8 mouse cellular contexts compared by ENCODE assay signal in the genomic region with DNA sequence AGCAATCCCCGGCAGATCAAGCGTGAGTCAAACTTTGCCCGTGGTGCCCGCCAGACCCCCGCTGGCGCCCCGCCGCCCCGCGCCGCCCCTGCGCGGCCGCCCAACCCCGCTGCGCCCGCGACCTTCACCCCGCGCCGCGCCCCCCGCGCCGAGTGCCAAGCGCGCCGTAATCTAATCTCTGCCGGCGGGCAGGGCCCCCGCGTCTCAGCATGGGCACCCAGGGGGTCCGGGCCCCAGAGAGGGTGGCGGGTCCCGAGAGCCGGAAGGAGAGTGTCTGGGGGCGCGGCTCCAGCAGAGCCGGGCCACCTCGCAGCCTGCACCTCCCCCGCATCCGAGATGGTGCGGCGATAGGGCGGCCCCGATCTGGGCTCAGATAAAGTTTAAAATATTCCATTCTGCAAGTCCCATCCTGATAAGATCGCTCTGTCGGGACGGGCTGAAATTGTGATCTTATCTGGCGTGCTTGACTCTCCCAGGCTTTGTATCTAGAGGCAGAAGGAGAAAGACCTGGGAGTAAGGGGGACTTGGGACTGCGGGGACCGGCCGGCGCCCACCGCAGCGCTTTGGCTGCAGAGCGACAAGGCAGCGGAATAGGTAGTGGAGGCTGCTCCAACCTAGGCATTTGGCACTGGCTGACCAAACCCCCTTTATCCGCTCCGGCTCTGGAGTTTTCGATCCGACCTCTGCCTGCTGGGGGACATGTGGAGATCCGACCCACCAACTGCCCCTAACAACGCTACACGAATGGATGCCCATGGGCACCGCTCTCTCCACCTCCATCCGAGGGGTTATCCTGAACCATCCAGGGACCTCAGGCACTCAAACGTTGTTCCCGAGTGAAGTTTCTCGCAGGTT. TPM values are rescaled to one million over a fixed set of nuclear protein-coding genes. Genes with fewer than 3 reads are reported as not detected.
DNase-seq lines count a peak whose midpoint lies in the region; ATAC-seq and TF ChIP-seq lines count a peak whose summit lies in the region.

No protein-coding gene starts in this region.

- peak in 1 of 2 experiments; percentile 26 for DNase-seq in layer of hippocampus, adult 2 months (ENCODE audit: low spot score in 2 of 2)
- DNase-seq in layer of hippocampus, adult 11-12 months (ENCODE audit: low spot score) = no peak
- peak; percentile 49 to 66 for DNase-seq in adrenal gland, postnatal 36 days
- peak; percentile 39 to 56 for DNase-seq in heart, adult 18-20 months
- peak; percentile 42 for DNase-seq in kidney, adult 9 months
- DNase-seq in lung, postnatal 0 days (ENCODE audit: low spot score) = peak; percentile 52

- WGBS in lung, postnatal 0 days = 2% methylated on average over 49 of the region's 70 CpGs
- 1% methylated on average over 67 of the region's 70 CpGs for WGBS in stomach, embryonic 15.5 days

- peak overlapping the region; percentile 100 for H3K4me2 ChIP-seq in lung, postnatal 0 days (replicated peaks; ENCODE audit: low read depth, low read length)
- H3K4me2 ChIP-seq in stomach, embryonic 15.5 days = peak overlapping the region; percentile 96

- H3K4me3 ChIP-seq in layer of hippocampus, adult 2 months = peak overlapping the region; percentile 71
- H3K4me3 ChIP-seq in lung, postnatal 0 days (ENCODE audit: low read depth, low read length) = peak overlapping the region; percentile 82
- peak overlapping the region; percentile 69 for H3K4me3 ChIP-seq in stomach, embryonic 15.5 days (replicated peaks)

- TF ChIP-seq EP300 in lung, postnatal 0 days (IDR thresholded peaks at IDR 0.05) = no peak

- H3K4me1 ChIP-seq in lung, postnatal 0 days (ENCODE audit: insufficient read depth, low read depth, low read length) = peaks cover 12% of the 10 kb centered on the region; the same call in 1 of the 2 replicates
- peaks cover 46% of the 10 kb centered on the region for H3K4me1 ChIP-seq in stomach, embryonic 15.5 days

- no peak for ATAC-seq in lung, postnatal 0 days
- ATAC-seq in stomach, embryonic 15.5 days (ENCODE audit: insufficient read depth, low FRiP score, low read depth) = no peak
- ATAC-seq in inflammation-experienced regulatory T-cells, adult 6 months = no peak

- no peaks in the 10 kb centered on the region for H3K36me3 ChIP-seq in lung, postnatal 0 days (ENCODE audit: insufficient read depth, low read length)
- no peaks in the 10 kb centered on the region for H3K36me3 ChIP-seq in stomach, embryonic 15.5 days

- H3K27ac ChIP-seq in layer of hippocampus, adult 2 months = peak overlapping the region; percentile 76
- H3K27ac ChIP-seq in lung, postnatal 0 days (ENCODE audit: low read length) = peak overlapping the region; percentile 80
- peak overlapping the region; percentile 83 for H3K27ac ChIP-seq in stomach, embryonic 15.5 days

- H3K9me3 ChIP-seq in lung, postnatal 0 days (ENCODE audit: low read length) = no peaks in the 10 kb centered on the region
- H3K9me3 ChIP-seq in stomach, embryonic 15.5 days = no peaks in the 10 kb centered on the region

- peak overlapping the region; percentile 66 for H3K9ac ChIP-seq in lung, postnatal 0 days (replicated peaks; ENCODE audit: low read depth)
- peak overlapping the region; percentile 77 for H3K9ac ChIP-seq in stomach, embryonic 15.5 days

- no peaks in the 10 kb centered on the region for H3K27me3 ChIP-seq in lung, postnatal 0 days (replicated peaks; ENCODE audit: insufficient read depth, low read length)
- H3K27me3 ChIP-seq in stomach, embryonic 15.5 days (replicated peaks) = no peaks in the 10 kb centered on the region

- no peak for TF ChIP-seq CTCF in layer of hippocampus, adult 2 months (conservative IDR thresholded peaks at IDR 0.05)
- TF ChIP-seq CTCF in lung, postnatal 0 days (IDR thresholded peaks at IDR 0.05) = no peak

RNA-seq across cellular contexts. Expression of a gene that starts 0.8 kb away (rescaled TPM):
- 10 to 100 TPM; 45.1 to 45.6 TPM for total RNA-seq in layer of hippocampus, adult 2 months (2021)
- 10 to 100 TPM; 14.0 to 15.5 TPM for total RNA-seq in adrenal gland, postnatal 36 days (2021)
- 10 to 100 TPM; 18.4 to 23.0 TPM for total RNA-seq in heart, adult 18-20 months (2021)
- polyA plus RNA-seq in lung, postnatal 0 days (2015; fragmentation: Nextera tagmentation; extraction: Ambion mirVana) = 1.5 and 1.7 TPM in 2 replicates
- 5.6 and 5.7 TPM in 2 replicates for polyA plus RNA-seq in stomach, embryonic 15.5 days (2015; fragmentation: Nextera tagmentation; extraction: Ambion mirVana)
- polyA plus RNA-seq in inflammation-experienced regulatory T-cells, adult 6 months (2017; shearing (Covaris generic)) = 1 to 10 TPM in 2 of 3 experiments, under 1 TPM in 1; 0.65 to 2.6 (median 1.3) TPM
